Mouse (Mus musculus) spleen, adult 2 months (tissue): ENCODE measurements around the gene Sh3d19.

Experiments
- CTCF ChIP-seq: fragments of 200-500 bp; IDR thresholded peaks from 2 replicates; pipeline ENCODE4 v1.5.1; 2011; ENCODE audit warnings: mild to moderate bottlenecking, inconsistent platforms; ENCODE audit not compliant: insufficient read depth, insufficient read length, insufficient replicate concordance; ENCODE audit errors: extremely low read depth
- POLR2A ChIP-seq: fragments of 200-500 bp; IDR thresholded peaks from 2 replicates; pipeline ENCODE4 v1.6.1; 2011; ENCODE audit warnings: low read depth, low read length, inconsistent platforms

DNA sequence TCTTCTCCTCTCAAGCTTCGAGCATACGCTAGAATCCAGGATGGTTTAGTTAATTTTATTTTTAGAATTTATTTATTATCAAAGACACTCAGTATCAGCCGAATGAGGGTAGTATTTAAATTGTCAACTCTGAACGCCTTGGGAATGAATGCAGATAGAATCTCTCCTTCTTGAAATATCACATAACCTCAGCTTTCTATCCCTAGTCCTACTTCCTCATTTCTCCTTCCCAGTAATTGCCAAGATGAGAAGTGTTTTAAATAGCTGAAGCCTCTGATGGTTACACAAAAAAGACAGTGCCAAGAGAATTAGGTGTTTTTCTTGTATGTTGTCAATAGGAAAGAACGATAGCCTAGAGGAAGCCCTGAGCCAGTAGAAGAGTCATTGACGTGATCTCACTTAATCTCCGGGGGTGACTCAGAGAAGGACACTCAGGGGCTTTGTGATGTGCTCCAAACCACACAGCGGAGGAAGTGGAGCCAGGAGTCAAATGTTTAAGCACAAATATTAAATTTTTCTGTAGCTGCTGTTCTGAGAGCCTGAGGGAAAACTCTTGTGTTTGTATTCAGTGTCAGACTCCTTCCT lies 198.0 kb downstream of the Sh3d19 start:
- TF ChIP-seq POLR2A, result no peak
- no peak for TF ChIP-seq CTCF
